Mouse (Mus musculus): ENCODE results near the gene Ak7. TPM values are rescaled to one million over a fixed set of nuclear protein-coding genes. Genes with fewer than 3 reads are reported as not detected.
A peak's percentile ranks its signal among the peaks of the same experiment; 100 is the strongest.

The Ak7 gene
- total RNA-seq, 2 experiments from 2014 or later: not detected

- no peak for TF ChIP-seq CTCF (IDR thresholded peaks at IDR 0.05)
- intact Hi-C loops (cut with DNase I): no loop called here
Observed at GRCm38 (mm10) chr12:105735226-105735888, 29.6 kb downstream of the Ak7 start.

GRCm38 (mm10) chr12:105735889-105736251 lies 30.1 kb downstream of the Ak7 start:
- no peak overlapping the region for H3K4me3 ChIP-seq
- no peak for TF ChIP-seq CTCF (IDR thresholded peaks at IDR 0.05)
- H3K27ac ChIP-seq: no peak overlapping the region
- no peak for DNase-seq
- intact Hi-C loops (cut with DNase I): no loop called here

More at GRCm38 (mm10) chr12:105735226-105735888, 29.6 kb downstream of the Ak7 start:
- Histone ChIP-seq H3K27ac (no peak overlapping the region), H3K4me3 (no peak overlapping the region)
- DNase-seq: no peak

GRCm38 (mm10) chr12:105738316-105739096 lies 32.7 kb downstream of the Ak7 start:
- intact Hi-C loops (cut with DNase I): no loop called here
- TF ChIP-seq CTCF (IDR thresholded peaks at IDR 0.05): no peak
- no peak overlapping the region for H3K4me3 ChIP-seq
- DNase-seq: no peak
- no peak overlapping the region for H3K27ac ChIP-seq

- DNase-seq: no peak
- TF ChIP-seq CTCF (IDR thresholded peaks at IDR 0.05): no peak
- intact Hi-C loops (cut with DNase I): no loop called here
- H3K4me3 ChIP-seq: no peak overlapping the region
- no peak overlapping the region for H3K27ac ChIP-seq
Observed at GRCm38 (mm10) chr12:105739656-105740055, 33.9 kb downstream of the Ak7 start.

GRCm38 (mm10) chr12:105748114-105748513 lies 42.3 kb downstream of the Ak7 start:
- intact Hi-C loops (cut with DNase I): no loop called here
- TF ChIP-seq CTCF (IDR thresholded peaks at IDR 0.05): no peak
- DNase-seq: no peak
- Histone ChIP-seq H3K27ac (no peak overlapping the region), H3K4me3 (no peak overlapping the region)

- Histone ChIP-seq H3K27ac (no peak overlapping the region), H3K4me3 (no peak overlapping the region)
- intact Hi-C loops (cut with DNase I): no loop called here
- no peak for DNase-seq
- no peak for TF ChIP-seq CTCF (IDR thresholded peaks at IDR 0.05)
Observed at GRCm38 (mm10) chr12:105753813-105754212, 48.0 kb downstream of the Ak7 start.

GRCm38 (mm10) chr12:105757816-105758497 lies 52.2 kb downstream of the Ak7 start:
- Histone ChIP-seq H3K27ac (peak overlapping the region; percentile 71; the same call in 1 of the 2 replicates), H3K4me3 (no peak overlapping the region)
- intact Hi-C loops (cut with DNase I): no loop called here
- DNase-seq: peak; percentile 56
- TF ChIP-seq CTCF (IDR thresholded peaks at IDR 0.05): no peak

- H3K4me3 ChIP-seq: no peak overlapping the region
- no peak for TF ChIP-seq CTCF (IDR thresholded peaks at IDR 0.05)
- intact Hi-C loops (cut with DNase I): no loop called here
Observed at GRCm38 (mm10) chr12:105758911-105759310, 53.1 kb downstream of the Ak7 start.

GRCm38 (mm10) chr12:105759849-105760478 lies 54.2 kb downstream of the Ak7 start:
- intact Hi-C loops (cut with DNase I): no loop called here
- Histone ChIP-seq H3K4me3 (no peak overlapping the region), H3K27ac (no peak overlapping the region)
- no peak for DNase-seq
- no peak for TF ChIP-seq CTCF (IDR thresholded peaks at IDR 0.05)

More at GRCm38 (mm10) chr12:105758911-105759310, 53.1 kb downstream of the Ak7 start:
- no peak for DNase-seq
- H3K27ac ChIP-seq: peak overlapping the region; percentile 59; the same call in 1 of the 2 replicates

- Histone ChIP-seq H3K27ac (no peak overlapping the region), H3K4me3 (no peak overlapping the region)
- TF ChIP-seq CTCF (IDR thresholded peaks at IDR 0.05): no peak
- intact Hi-C loops (cut with DNase I): no loop called here
- no peak for DNase-seq
Observed at GRCm38 (mm10) chr12:105761171-105761570, 55.4 kb downstream of the Ak7 start.

- intact Hi-C loops (cut with DNase I): no loop called here
- H3K4me3 ChIP-seq: no peak overlapping the region
- DNase-seq: no peak
- no peak overlapping the region for H3K27ac ChIP-seq
- TF ChIP-seq CTCF (IDR thresholded peaks at IDR 0.05): no peak
Observed at GRCm38 (mm10) chr12:105761629-105762028, 55.9 kb downstream of the Ak7 start.

GRCm38 (mm10) chr12:105769700-105770099 lies 63.9 kb downstream of the Ak7 start:
- no peak for DNase-seq
- no peak for TF ChIP-seq CTCF (IDR thresholded peaks at IDR 0.05)
- H3K27ac ChIP-seq: no peak overlapping the region
- H3K4me3 ChIP-seq: no peak overlapping the region
- intact Hi-C loops (cut with DNase I): no loop called here

Data from gastrocnemius, adult 2 months (tissue).